Mouse (Mus musculus) neural tube, embryonic 12.5 days (tissue): ENCODE results near the gene BC025920. TPM values are rescaled to one million over a fixed set of nuclear protein-coding genes. Genes with fewer than 3 reads are reported as not detected.
A peak's percentile ranks its signal among the peaks of the same experiment; 100 is the strongest.

Experiments used
- ATAC-seq: fragments of 200-750 bp; cut with Nextera tagmentation; 2 replicates; pipeline ENCODE4 v1.8.0; 2017; ENCODE audit warnings: low read depth, mild to moderate bottlenecking, moderate TSS enrichment, moderate library complexity; ENCODE audit not compliant: low FRiP score
- H3K27ac ChIP-seq: fragments of 300-500 bp; sonication (generic); 2 replicates; pipeline ENCODE4 v1.5.1; 2016
- H3K27me3 ChIP-seq: fragments of 300-500 bp; sonication (generic); replicated peaks from 2 replicates; pipeline ENCODE4 v1.6.1; 2016; ENCODE audit warnings: mild to moderate bottlenecking
- H3K36me3 ChIP-seq: fragments of 300-500 bp; sonication (generic); 2 replicates; pipeline ENCODE4 v1.6.1; 2016; ENCODE audit warnings: mild to moderate bottlenecking
- H3K4me1 ChIP-seq: fragments of 300-500 bp; sonication (generic); 2 replicates; pipeline ENCODE4 v1.6.1; 2016
- H3K4me2 ChIP-seq: fragments of 300-500 bp; sonication (generic); replicated peaks from 2 replicates; pipeline ENCODE4 v1.6.1; 2016; ENCODE audit warnings: mild to moderate bottlenecking
- H3K4me3 ChIP-seq: fragments of 300-500 bp; sonication (generic); 2 replicates; pipeline ENCODE4 v1.5.1; 2016
- H3K9ac ChIP-seq: fragments of 300-500 bp; sonication (generic); 2 replicates; pipeline ENCODE4 v1.6.1; 2016; ENCODE audit warnings: mild to moderate bottlenecking
- H3K9me3 ChIP-seq: fragments of 300-500 bp; sonication (generic); 2 replicates; pipeline ENCODE4 v1.6.1; 2016; ENCODE audit warnings: mild to moderate bottlenecking
- WGBS: fragments of 180-500 bp; shearing (Covaris S2); methylation state at CpG from one replicate; pipeline ENCODE4 v1.1.7; 2016; 5-methylcytosine and 5-hydroxymethylcytosine counted together
- polyA plus RNA-seq: library from polyadenylated mRNA; unstranded; fragments of >200 nt; fragmentation: Nextera tagmentation; extraction: Ambion mirVana; gene quantifications from 2 replicates; pipeline ENCODE4 v1.2.1, GENCODE M21; 2016

BC025920 gene
- polyA plus RNA-seq, result 1.4 and 2.3 TPM in 2 replicates

- peak; percentile 90 for ATAC-seq
- peaks cover 3% of the 10 kb centered on the region; the same call in 1 of the 2 replicates for H3K36me3 ChIP-seq
- peak within 1 kb of the TSS; percentile 55 for H3K9ac ChIP-seq
- peaks cover 7% of the 10 kb centered on the region; the same call in 1 of the 2 replicates for H3K27me3 ChIP-seq
- under 1% methylated on average over 39 of the region's 39 CpGs for WGBS
- peaks cover 27% of the 10 kb centered on the region for H3K4me1 ChIP-seq
- no peaks in the 10 kb centered on the region for H3K9me3 ChIP-seq
- H3K4me3 ChIP-seq, result peak within 1 kb of the TSS; percentile 47
- peak within 1 kb of the TSS; percentile 71 for H3K27ac ChIP-seq
- peak within 1 kb of the TSS; percentile 67 for H3K4me2 ChIP-seq
Observed at GRCm38 (mm10) chr10:81605974-81606751, at the start of gene BC025920. TSS of gene BC025920 (plus strand) at chr10:81606270.

- H3K27ac ChIP-seq, result no peak overlapping the region
- no peak for ATAC-seq
- WGBS, result 80% methylated on average over 3 of the region's 3 CpGs
- no peaks in the 10 kb centered on the region for H3K9me3 ChIP-seq
- peaks cover 16% of the 10 kb centered on the region for H3K4me1 ChIP-seq
- H3K4me2 ChIP-seq, result no peak overlapping the region
- H3K36me3 ChIP-seq, result peaks cover 1% of the 10 kb centered on the region; the same call in 1 of the 2 replicates
- H3K27me3 ChIP-seq, result no peaks in the 10 kb centered on the region
- no peak overlapping the region for H3K4me3 ChIP-seq
- no peak overlapping the region for H3K9ac ChIP-seq
Observed at GRCm38 (mm10) chr10:81556282-81556681, 49.8 kb upstream of the BC025920 start.

- Histone ChIP-seq H3K27ac (no peak overlapping the region), H3K36me3 (peaks cover 5% of the 10 kb centered on the region), H3K27me3 (no peaks in the 10 kb centered on the region), H3K4me1 (peaks cover 19% of the 10 kb centered on the region), H3K4me2 (no peak overlapping the region), H3K4me3 (no peak overlapping the region), H3K9me3 (no peaks in the 10 kb centered on the region), H3K9ac (no peak overlapping the region)
- WGBS, result 20% methylated on average over 1 of the region's 1 CpGs
- no peak for ATAC-seq
Observed at GRCm38 (mm10) chr10:81557491-81557890, 48.6 kb upstream of the BC025920 start.

DNA sequence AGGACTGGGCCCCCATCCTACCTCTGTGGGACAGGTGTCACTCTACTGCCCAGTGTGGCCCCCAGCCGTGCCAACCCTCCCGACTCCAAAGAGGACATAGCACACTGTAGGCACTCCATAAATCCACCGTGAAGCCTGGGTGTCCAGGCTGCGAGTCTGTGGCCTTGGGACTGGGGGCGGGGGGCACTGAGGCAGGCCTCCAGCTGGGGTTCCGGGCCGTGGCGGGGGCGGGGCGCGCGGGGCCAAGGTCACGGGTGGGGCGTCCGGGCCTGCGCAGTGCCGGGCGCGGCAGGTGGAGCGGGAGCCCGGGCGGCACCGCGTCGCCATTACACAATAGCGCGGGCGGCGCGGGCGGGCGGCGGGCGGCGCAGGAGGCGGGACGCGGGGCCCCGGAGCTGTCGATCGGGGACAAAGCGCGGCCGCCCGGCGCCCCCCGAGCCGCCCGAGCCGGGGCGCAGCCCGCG is 46.9 kb upstream of the BC025920 start, which contains the start of gene Aes:
TSS of gene Aes (plus strand) at position 326 of the 464 bp plus-strand sequence.
- H3K9me3 ChIP-seq, result no peaks in the 10 kb centered on the region
- WGBS, result 2% methylated on average over 14 of the region's 53 CpGs
- peak; percentile 59 for ATAC-seq

DNA sequence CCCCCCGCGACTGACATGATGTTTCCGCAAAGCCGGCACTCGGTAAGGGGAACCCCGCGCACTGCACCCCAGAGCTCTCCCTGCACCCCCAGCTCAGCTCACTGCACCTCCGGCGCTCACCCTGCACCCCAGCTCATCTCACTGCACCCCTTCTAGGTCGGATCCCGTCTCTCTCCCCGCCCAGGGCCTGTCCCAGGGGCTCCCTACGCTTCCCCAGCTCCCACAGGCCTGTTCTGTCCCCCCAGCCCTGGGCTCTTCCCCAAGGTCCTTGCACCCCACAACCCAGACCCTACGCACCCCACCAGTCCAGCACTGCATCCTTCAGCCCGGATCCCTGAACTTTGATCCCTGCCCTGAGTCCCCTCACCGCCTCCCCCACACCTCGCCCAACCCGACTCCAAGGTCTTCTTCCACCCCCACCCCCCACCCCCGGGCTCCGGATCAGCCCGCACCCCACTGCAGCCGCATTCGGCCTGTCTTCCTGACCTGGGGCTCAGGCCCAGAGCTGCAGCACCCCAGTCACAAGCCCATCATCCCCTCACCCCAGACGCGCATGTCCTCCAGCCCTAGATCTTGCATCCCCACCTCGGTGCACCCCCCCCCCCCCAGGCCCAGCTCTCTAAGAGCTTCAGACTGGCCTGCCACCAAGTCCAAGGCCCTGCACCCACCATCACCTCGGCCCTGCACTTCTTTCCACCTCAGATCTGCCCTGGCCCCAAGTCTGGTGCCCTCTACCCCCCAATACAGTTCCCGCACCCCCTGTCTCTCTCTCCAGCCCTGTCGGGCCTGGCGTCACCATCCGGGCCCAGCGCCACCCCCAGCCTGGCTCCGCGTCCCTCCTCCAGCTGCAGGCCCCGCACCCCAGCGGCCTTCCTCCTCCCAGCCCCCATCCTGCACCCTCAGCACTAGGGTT is 46.2 kb upstream of the BC025920 start:
- Histone ChIP-seq H3K4me1 (peaks cover 42% of the 10 kb centered on the region), H3K36me3 (peaks cover 19% of the 10 kb centered on the region), H3K27ac (peak overlapping the region; percentile 68), H3K27me3 (peaks cover 13% of the 10 kb centered on the region; the same call in 1 of the 2 replicates), H3K9ac (peak overlapping the region; percentile 96), H3K4me2 (peak overlapping the region; percentile 97), H3K9me3 (no peaks in the 10 kb centered on the region), H3K4me3 (peak overlapping the region; percentile 85)
- WGBS, result 2% methylated on average over 28 of the region's 36 CpGs
- peak; percentile 54 for ATAC-seq

More for the DNA sequence above, 46.9 kb upstream of the BC025920 start, which contains the start of gene Aes:
- H3K36me3 ChIP-seq, result peaks cover 12% of the 10 kb centered on the region
- peak within 1 kb of the TSS; percentile 96 for H3K9ac ChIP-seq
- H3K27me3 ChIP-seq, result peaks cover 6% of the 10 kb centered on the region; the same call in 1 of the 2 replicates
- H3K4me1 ChIP-seq, result peaks cover 36% of the 10 kb centered on the region
- peak within 1 kb of the TSS; percentile 97 for H3K4me2 ChIP-seq
- H3K27ac ChIP-seq, result peak within 1 kb of the TSS; percentile 68
- H3K4me3 ChIP-seq, result peak within 1 kb of the TSS; percentile 85

DNA sequence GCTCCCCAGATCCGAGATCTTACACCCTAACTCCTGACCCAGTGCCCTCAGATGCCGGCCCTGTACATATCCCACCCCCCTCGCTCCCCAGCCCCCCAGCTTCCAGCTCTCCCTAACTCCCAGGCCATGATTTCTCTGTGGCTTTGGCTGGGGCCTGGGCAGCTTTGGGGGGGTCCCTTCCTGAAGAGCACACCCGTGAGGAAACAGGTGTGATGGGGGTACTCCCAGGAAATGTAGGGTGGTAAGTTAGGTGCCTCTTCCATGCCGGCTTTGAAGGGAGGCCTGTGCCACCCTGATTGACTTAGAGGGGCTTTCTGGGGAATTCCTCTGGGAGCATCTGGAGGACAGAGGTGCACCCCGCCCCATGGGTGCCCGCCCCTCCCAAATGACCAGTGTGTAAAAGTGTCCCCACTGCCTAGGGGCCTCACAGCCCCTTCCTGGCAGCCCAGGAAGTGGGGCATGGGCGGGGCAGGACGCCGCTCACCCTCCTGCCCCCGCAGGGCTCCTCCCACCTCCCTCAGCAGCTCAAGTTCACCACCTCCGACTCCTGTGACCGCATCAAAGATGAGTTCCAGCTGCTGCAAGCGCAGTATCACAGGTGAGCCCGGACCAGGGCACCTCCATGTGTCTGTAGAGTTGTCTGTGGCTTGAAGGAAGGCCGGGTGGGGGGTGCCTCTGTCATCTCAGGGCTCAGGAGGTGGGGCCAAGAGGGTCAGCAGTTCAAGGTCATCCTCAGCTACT is 45.2 kb upstream of the BC025920 start:
- Histone ChIP-seq H3K9me3 (no peaks in the 10 kb centered on the region), H3K4me2 (peak overlapping the region; percentile 97), H3K27me3 (peaks cover 22% of the 10 kb centered on the region), H3K4me1 (peaks cover 42% of the 10 kb centered on the region), H3K9ac (peak overlapping the region; percentile 96), H3K36me3 (peaks cover 29% of the 10 kb centered on the region), H3K4me3 (peak overlapping the region; percentile 85), H3K27ac (no peak overlapping the region)
- ATAC-seq, result no peak
- 22% methylated on average over 16 of the region's 16 CpGs for WGBS

- H3K9ac ChIP-seq, result no peak overlapping the region
- H3K27ac ChIP-seq, result no peak overlapping the region
- peak overlapping the region; percentile 48; the same call in 1 of the 2 replicates for H3K4me2 ChIP-seq
- H3K27me3 ChIP-seq, result peaks cover 37% of the 10 kb centered on the region
- 82% methylated on average over 6 of the region's 6 CpGs for WGBS
- H3K9me3 ChIP-seq, result no peaks in the 10 kb centered on the region
- H3K36me3 ChIP-seq, result peaks cover 35% of the 10 kb centered on the region
- no peak for ATAC-seq
- H3K4me1 ChIP-seq, result peaks cover 42% of the 10 kb centered on the region
- no peak overlapping the region for H3K4me3 ChIP-seq
Observed at GRCm38 (mm10) chr10:81562411-81562810, 43.7 kb upstream of the BC025920 start.

DNA sequence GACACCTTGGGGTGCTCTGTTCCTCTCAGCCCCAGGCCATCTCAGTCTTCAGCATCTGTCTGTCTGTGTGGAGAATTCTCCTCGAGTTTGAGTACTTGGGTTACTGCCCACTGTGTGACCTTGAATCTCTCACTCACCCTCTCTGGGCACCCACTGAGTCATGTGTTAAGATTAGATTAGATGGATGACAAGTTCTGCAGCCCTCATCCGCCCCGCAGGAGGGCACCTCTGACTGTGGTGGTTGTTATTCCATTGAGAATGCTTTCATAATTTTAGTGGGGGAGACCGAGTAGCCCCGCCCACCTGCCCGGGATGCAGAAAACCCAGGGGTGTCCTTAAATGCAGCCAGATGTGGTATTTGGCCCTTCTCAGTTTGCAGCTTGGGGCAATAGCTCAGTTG is 42.6 kb upstream of the BC025920 start:
- Histone ChIP-seq H3K4me1 (peaks cover 45% of the 10 kb centered on the region), H3K9me3 (no peaks in the 10 kb centered on the region), H3K4me3 (no peak overlapping the region), H3K36me3 (peaks cover 35% of the 10 kb centered on the region), H3K27me3 (peaks cover 40% of the 10 kb centered on the region), H3K27ac (no peak overlapping the region), H3K4me2 (peak overlapping the region; percentile 48), H3K9ac (no peak overlapping the region)
- 53% methylated on average over 6 of the region's 6 CpGs for WGBS
- ATAC-seq, result no peak

DNA sequence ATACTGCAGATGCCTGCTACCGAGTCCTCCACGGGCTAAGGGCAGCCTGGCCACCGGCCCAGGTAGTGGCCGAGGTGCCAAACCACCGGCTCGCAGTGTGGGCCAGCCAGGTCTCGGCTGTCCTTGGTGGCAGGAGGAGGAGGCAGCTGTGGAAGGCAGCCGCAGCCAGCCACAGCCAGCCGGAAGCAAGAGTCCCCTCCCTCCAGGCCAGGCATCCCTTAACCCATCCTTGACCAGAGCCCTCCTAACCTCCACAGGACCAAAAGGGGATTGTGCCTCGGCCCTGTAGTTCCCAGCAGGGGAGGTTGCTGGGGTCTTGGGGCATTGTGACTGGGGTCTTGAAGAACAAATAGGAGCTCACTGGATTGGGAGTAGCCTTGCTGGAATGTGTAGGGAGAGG is 41.9 kb upstream of the BC025920 start:
- ATAC-seq, result no peak
- WGBS, result 6% methylated on average over 10 of the region's 10 CpGs
- peaks cover 35% of the 10 kb centered on the region for H3K36me3 ChIP-seq
- peaks cover 40% of the 10 kb centered on the region for H3K27me3 ChIP-seq
- H3K4me3 ChIP-seq, result peak overlapping the region; percentile 15; the same call in 1 of the 2 replicates
- peaks cover 53% of the 10 kb centered on the region for H3K4me1 ChIP-seq
- H3K9ac ChIP-seq, result 0 out of 2 replicates have a peak overlapping the region, but pooled peaks have one; percentile 35
- H3K27ac ChIP-seq, result no peak overlapping the region
- H3K9me3 ChIP-seq, result no peaks in the 10 kb centered on the region
- peak overlapping the region; percentile 48 for H3K4me2 ChIP-seq

- H3K4me2 ChIP-seq, result no peak overlapping the region; the same call in 1 of the 2 replicates
- no peak for ATAC-seq
- no peak overlapping the region for H3K27ac ChIP-seq
- no peaks in the 10 kb centered on the region for H3K9me3 ChIP-seq
- H3K4me3 ChIP-seq, result no peak overlapping the region
- peaks cover 40% of the 10 kb centered on the region for H3K27me3 ChIP-seq
- WGBS, result 20% methylated on average over 10 of the region's 10 CpGs
- H3K9ac ChIP-seq, result 0 out of 2 replicates have a peak overlapping the region, but pooled peaks have one; percentile 35
- peaks cover 57% of the 10 kb centered on the region for H3K4me1 ChIP-seq
- H3K36me3 ChIP-seq, result peaks cover 35% of the 10 kb centered on the region
Observed at GRCm38 (mm10) chr10:81564734-81565133, 41.3 kb upstream of the BC025920 start.
